Mouse (Mus musculus) adrenal gland, adult 18-20 months (tissue): ENCODE measurements around the gene Ccnf. TPM values are rescaled to one million over a fixed set of nuclear protein-coding genes. Genes with fewer than 3 reads are reported as not detected.

Experiments
- DNase-seq, 2 experiments: peaks; one replicate each; pipeline ENCODE4 v3.0.0; 2021 to 2022; ENCODE audit warnings: low spot score in 2 of 2
- long read RNA-seq, 2 experiments: library from polyadenylated mRNA; stranded (forward); transcript quantifications; one replicate each; pipeline ENCODE4 v2.0.0; 2021
- total RNA-seq, 2 experiments: library from RNA; stranded (reverse); gene quantifications; 1 replicate in 1 of 2; 2 replicates in 1 of 2; pipeline ENCODE4 v1.2.3; 2021

The Ccnf gene
- total RNA-seq = 1 to 10 TPM; 2.2 to 2.3 TPM
- long read RNA-seq, experiment 1, full-length matches to known transcripts = 1 of 1 reads
- long read RNA-seq, experiment 1, partial matches to known transcripts = 0 of 1 reads
- long read RNA-seq, experiment 1, other reads (novel, unspliced or antisense) = 0 of 1 reads
- long read RNA-seq, experiment 2, full-length matches to known transcripts = 7 of 10 reads
- long read RNA-seq, experiment 2, partial matches to known transcripts = 1 of 10 reads
- long read RNA-seq, experiment 2, other reads (novel, unspliced or antisense) = 2 of 10 reads

DNA sequence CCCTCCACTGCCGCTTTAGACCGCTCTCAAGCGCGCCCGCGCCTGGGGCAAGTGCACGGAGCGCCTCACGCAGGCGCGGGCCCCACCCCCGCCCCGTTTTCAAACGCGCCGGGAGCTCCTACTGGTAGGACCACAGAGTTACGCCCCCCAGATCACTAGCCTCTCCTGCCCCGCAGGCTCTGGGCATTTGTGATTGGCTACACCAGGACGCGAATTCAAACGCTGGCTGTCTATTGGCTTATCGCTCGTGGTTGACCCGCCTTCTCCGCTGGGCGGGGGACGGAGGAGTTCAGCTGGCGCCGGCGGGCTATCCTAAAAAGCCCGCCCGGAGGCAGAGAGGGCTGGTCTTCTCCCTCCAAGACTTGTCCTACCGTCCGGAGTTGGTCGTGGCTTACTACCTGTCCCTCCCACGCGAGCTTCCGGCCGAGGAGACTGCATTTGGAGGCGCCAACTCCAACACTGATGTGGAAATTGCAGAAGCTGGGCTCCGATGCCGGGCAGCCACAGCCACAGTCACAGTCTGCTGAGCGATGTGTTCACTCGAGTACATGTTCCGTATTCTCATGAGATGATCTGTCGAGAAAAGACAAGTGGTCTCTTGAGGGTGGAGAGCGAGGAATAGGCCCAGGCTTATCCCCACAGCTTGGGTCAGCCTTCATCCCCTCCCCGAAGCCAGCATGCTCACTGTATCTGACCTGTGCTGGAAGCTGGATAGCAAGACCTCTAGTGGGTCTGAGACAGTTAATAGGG is at the start of gene Ccnf:
Gene Ccnf, minus strand, starts transcription at position 165 of the 750 bp plus-strand sequence.
- peak; percentile 83 to 86 for DNase-seq

DNA sequence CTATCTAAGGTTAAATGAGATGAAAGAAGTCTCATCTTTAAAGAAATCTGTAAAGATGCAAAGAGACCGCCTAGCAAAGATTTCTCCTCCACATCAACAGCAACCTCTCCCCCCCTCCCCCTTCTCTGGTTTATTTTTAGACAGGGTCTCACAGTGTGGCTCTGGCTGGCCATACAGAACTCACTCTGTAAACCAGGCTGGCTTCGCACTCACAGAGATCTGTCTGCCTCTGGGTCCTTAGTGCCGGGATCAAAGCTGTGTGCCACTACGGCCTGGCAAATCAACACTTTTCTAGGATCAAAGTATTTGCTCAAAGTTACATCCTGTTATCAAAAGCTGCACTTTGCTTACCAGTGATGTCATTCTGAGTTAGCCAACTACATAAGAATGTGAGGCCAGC is 49.4 kb upstream of the Ccnf start:
- DNase-seq = no peak

DNA sequence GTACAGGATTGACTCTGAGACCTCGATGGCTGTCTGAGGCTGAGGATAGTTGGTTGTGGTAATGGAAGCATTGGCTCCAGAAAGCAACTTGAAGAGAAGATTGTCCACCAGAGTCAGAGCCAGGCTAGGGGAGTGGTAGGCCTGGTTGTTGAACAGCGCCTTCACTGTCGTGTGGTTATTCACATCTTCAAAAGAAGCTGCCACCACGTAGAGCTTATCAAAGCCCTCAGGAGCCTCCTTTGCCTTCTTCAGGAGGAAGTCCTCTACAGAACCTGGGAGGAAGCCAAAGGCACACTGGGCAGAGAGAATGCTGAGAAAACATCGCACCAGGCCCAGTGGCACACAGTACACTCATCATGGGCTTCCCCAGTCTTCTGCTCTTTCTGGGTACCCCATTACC is 38.1 kb upstream of the Ccnf start:
- DNase-seq = no peak

DNA sequence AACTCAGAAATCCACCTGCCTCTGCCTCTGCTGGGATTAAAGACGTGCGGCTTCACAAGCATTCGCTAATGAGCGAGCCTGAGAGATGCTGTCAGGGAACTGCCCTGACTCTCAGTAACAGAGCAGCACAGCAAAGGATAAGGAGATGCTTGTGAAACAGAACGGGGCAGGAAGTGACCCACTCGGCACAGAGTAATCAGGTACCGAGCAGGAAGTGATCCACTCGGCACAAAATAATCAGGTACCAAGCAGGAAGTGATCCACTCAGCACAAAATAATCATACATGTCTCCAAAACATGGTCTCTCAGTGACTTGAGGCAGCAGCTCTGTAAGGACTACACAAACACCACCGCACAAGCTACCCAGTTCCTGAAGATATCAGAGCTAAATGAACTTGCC is 37.2 kb upstream of the Ccnf start:
- DNase-seq = no peak

DNA sequence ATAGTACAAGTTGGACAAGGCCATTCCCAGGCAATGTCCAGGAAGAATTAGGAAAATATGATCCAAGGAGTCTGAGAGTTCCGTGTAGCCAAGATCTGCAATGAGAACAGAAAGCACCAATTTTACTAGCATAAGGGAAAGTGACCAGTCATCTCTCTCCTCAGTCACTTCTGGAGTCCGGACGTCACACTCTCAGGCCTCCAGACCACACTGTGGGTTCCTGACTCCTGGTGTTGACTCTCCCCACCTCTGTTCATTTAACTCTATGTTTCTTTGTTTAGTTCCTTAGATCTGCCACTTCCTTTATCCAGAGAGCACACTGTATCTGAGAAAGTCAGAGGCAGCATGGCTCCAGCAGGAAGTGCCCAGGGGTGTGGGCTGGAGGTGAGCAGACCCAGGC is 34.4 kb upstream of the Ccnf start:
- no peak for DNase-seq

DNA sequence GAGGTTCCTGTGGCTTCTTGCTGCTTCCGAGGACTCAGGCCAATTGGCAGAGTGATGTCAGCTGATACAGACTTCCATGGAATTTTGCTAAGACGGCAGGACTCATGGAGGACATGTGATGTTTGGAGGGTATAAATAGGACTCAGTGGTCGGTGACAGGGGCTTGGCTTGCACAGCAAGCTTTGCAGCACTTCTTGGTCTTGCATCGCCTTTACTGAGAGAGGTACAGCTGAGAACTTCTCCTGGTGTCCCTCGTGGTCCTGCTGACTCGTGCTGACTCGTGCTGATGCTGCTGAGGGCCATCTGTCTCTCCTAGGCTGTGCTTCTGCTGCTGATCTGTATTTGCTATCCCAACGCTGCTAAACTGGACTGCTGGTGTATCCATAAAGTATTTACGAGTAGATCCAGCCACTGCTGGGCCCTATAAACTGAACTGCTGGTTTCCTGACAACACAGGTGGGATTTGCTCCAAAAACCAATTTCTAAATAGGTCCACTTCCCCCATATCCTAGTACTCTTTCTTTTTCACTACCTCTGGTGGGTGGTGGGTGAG is 32.1 kb upstream of the Ccnf start:
- DNase-seq = no peak

DNA sequence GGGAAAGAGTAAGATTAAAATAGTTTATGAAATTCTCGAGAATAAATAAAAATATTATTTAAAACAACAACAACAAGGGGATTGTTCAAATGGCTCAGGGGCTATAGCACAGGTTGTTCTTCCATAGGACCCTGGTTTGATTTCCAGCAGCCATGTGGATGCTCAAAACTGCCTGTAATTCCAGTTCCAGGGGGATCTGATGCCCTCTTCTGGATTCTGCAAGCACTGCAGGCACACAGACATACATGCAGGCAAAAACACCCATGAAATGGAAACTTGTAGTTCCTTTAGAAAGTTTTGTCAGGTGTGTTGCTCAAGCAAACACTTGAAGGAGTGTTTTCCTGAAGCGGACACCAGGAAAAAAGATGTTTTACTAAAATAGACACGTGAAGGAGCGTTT is 31.4 kb upstream of the Ccnf start:
- DNase-seq = no peak

DNA sequence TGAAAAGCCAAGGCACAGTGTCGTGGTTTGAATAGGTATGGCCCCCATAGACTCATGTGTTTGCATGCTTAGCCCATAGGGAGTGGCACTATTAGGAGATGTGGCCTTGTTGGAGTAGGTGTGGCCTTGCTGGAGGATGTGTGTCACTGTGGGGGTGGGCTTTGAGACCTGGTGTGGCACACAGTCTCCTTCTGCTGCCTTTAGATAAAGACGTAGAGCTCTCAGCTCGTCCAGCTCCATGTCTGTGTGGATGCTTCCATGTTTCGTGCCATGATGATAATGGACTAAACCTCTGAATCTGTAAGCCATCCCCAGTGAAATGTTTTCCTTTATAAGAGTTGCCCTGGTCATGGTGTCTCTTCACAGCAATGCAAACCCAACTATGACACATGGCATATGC is 28.6 kb upstream of the Ccnf start:
- no peak for DNase-seq

DNA sequence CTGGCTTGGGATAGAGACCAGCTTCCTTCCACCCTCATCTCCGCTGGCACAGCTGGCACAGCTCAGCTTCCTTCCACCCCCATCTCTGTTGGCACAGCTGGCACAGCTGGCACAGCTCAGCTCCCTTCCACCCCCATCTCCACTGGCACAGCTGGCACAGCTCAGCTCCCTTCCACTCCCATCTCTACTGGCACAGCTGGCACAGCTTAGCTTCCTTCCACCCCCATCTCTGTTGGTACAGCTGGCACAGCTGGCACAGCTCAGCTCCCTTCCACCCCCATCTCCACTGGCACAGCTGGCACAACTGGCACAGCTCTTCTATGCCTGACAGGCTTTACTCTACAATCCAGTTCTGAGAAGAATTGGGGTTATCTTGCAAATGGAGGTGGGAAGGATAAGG is 15.8 kb upstream of the Ccnf start:
- DNase-seq = no peak

DNA sequence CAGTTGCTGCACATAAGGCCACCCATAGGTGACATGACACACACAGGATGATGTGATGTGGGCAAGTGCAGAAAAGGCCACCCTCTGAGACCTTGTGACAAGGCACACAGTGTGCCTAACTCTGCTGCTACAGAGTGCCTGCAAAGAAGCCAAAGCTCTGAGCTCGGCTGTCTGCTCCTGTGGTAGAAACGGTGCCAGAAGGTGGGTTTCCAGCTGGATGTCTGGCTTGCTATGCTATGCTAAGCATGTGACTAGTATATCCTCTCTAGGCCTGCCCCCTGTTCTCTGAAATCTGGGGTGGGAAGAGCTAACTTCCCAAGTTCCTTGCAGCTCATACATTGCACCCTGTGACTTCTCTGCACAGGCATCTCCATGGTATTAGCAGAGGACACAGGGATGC is 13.5 kb upstream of the Ccnf start:
- DNase-seq = no peak

DNA sequence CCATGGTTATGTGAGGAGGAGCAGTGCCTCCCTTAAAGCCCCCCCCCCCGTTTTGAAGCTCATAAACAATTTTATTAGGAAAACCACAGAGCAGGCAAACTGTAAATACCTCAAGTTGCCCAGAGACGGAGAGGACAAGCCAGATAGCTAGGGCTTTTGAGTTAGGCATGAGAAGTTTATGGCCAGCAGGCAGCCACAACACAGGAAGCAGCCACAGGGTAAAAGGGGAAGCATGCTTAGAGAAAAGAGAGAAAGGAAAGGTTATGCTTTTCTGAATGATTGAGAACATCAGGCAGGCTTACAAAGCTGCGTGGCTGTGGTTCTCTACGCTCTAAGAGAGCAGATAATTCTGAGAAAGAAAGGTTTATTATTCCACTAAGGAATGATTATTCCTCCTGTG is 9.2 kb upstream of the Ccnf start:
- DNase-seq = no peak

DNA sequence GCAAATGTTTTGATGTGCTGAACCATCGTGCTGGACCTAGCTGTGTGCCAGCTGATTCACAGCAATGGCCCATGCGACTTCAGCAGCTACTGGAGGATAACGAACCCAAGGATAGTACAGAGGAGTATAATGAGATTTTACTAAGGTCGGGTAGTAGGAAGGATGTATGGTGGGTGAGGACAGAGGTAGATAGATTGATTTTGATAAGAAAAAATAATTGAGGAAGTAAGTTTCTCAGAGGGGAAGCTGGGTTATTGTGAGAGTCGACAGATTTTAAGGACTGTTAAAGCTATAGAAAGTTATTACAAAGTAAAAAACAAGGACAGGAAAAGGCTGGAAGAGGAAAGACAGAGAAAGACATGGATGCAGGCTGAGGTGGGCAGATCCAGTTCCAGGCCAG is 8.4 kb upstream of the Ccnf start:
- no peak for DNase-seq

DNA sequence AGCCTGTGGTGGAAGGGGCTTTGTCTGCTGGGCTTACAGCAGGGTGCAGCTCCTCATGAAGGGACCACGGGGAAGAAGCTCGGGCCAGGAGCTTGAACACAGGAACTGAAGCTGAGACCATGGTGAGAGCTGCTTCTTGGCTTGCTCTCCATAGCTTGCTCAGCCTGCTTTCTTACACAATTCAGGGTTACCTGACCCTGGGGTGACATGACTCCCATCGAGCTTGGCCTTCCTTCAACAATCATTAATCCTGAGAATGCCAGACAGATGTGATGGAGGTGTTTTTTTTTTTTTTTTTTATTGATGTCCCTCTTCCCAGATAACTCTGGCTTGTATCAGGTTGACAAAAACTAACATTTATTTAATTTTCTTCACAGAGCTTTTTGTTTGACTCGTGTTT is 7.7 kb upstream of the Ccnf start:
- no peak for DNase-seq

DNA sequence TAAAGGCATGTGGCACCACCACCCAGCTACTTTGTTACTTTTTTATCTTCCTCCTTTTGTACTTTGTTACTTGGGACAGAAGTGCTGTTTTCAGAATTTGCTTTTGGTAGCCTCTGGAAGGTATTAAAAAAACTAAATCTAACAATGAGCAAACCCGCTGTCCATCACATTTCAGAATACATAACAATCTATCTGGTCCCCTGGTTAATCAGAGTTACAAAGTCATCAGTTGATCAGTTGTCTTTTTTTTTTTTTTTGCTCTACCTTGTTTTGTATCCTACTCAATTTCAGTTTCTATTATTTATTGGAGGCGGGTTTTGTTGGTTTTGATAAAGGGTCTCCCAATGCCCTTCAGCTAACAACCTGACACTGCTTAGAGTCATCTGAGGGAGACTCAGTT is 1.0 kb upstream of the Ccnf start:
- no peak for DNase-seq

DNA sequence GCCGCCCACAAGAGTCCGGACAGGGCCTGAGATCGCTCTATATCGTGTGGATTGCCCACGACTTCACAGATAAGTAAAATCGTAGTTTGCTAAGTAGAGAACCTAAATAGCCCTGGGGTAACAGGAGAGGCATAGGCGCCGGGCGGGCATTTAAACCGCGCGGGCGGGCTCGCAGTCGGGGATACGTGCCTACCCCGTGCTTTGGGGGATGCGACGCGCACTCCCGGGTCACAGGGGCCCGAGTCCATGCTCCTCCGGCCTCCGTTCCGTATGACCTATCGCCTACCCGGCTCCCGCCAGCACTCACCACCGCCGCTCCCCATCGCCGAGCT is 330 bp downstream of the Ccnf start:
- DNase-seq = no peak

DNA sequence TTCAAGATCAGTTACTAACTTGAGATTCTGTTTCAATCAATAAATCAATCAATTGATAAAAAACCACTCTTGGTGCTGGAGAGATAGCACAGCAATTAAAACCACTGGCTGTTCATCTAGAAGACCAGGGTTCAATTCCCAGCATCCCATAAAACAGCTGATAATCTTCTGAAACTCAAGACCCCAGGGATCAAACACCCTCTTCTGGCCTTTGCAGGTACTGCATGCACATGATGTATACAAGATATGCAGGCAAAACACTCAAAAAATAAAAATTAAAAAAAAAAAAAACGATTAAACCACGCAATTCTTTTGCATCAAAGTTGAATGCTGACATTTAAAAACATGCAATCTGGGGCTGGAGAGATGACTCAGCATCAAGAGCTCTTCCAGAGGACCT is 2.6 kb downstream of the Ccnf start:
- DNase-seq = no peak

DNA sequence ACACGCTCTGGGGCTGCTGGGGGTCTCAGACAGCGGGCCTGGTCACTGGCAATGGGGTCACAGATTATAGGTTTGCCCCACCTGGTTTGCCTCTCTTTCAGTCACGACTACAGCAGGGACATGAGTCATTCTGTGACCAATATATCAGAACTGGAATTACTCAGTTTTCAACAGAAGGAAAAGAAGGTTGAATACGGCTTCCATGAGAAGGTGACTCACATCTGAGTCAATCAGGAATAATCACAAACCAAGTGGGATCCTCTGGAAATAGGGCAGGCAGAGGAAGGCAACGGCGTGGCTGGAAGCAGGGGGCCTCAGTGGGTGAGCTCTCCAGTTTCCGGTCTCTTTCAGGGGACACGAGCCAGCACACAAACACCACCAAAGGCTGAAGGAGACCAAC is 7.2 kb downstream of the Ccnf start:
- DNase-seq = no peak

DNA sequence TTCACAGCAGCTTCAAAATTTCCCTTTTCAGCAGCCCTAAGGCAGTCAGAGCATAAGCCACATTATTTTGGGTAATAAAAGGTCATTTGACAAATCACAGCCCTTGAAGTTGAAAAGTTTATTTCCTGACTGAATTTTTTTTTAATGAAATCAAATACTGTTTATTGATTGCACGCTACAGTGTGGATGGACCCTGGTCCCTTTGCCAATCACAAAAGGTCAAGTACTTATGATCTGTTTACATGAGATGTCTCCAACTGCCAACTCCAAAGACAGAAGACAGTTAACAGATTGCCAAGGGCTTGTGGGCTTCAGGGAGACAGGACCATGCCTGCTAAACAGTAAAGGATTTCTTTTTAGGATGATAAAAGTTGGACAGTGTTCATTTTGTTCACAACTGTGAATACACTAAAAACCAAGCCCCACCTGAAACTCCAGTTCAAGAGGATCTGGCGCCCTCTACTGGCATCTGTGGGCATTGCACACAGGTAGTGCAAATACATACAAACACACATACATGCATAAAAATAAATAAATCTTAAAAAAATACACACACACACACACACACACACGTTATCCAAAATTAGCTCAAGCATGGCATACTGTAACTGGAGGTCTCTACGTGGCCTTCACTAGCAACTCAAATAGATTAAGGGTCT is 7.8 kb downstream of the Ccnf start:
- peak in 1 of 2 experiments; percentile 40 for DNase-seq

DNA sequence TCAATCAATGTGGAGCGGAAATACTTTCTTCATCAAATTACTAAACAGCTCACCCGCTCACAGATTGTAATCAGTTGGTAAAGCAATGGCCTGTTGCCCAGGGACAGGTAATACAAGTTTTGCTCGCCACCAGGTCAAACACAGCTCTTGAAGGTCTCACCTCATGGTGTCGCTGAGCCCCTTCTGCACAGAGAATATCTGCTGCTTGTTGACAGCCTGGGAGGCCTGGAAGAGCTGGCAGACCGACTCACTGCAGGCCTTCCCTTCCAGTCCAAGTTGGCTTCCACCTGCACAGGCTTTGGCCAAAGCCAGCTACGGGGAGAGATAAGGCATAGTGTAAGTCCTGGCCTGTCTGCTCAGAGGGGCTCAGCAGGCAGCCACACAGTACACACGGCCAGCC is 14.4 kb downstream of the Ccnf start:
- no peak for DNase-seq

DNA sequence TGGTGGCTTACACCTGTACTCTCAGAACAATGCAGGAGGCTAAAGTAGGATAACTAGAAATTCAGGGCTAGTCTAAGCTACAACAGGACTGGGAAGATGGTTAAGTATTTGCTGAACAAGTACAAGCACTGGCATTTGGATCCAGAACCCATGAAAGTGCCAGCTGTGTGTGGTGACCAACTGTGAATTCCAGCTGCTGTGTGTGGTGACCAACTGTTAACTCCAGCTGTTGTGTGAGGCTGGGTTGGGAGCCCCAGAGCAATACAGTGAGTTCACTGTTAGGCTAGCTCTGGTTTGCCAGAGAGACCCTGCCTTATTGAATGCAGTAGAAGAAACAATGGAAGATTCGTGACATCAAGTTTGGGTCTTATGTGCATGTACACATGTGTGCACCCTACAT is 14.8 kb downstream of the Ccnf start:
- no peak for DNase-seq

DNA sequence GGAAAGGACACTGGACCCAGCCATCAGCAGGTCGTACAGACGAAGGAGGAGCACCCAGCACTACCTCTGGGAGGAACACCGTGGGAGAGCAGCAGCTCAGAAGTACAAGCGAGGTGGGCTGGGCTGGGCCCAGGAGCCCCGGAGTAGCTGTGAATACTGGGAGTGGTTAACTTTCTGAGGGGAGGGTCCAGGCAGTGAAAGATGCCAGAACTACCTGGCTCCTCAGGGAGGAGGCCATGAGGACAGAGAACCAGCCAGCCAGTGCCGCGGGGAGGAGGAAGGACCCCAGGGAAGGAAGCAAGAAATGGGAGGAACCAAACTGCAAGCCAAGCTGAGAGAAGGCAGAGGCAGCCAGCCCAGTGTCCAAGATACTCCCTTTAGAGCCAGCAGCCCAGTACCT is 23.3 kb downstream of the Ccnf start:
- DNase-seq = no peak

DNA sequence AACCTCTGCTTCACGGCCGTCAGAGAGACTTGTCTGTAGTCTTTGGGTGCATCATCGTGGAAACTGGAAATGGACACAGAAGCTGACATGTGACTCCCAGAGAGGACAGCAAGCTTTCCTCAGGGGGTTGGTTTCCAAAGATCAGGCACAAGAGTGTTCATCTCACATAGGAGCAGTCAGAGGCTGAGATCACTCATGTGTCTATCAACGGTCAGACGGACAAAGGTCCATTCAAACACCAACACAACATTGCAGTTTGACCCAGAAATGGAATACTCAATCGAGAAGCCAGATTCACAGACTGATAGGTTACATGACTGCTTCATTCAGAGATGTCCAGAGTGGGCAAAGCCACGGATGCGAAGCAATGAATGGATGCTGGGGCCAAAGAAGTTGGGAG is 24.6 kb downstream of the Ccnf start:
- DNase-seq = no peak
